Mouse (Mus musculus): ENCODE data around the gene Ghrhr.

The Ghrhr gene

GRCm38 (mm10) chr6:55396176-55396575 is 20.1 kb downstream of the Ghrhr start:
- DNase-seq (ENCODE audit: low spot score in 2 of 2), result no peak

- DNase-seq (ENCODE audit: low spot score in 2 of 2), result no peak
Measured at GRCm38 (mm10) chr6:55396622-55397041, 20.5 kb downstream of the Ghrhr start.

- no peak for DNase-seq (ENCODE audit: low spot score in 2 of 2)
Measured at GRCm38 (mm10) chr6:55398869-55399628, 23.0 kb downstream of the Ghrhr start.

- no peak for DNase-seq (ENCODE audit: low spot score in 2 of 2)
Measured at GRCm38 (mm10) chr6:55399910-55400309, 23.8 kb downstream of the Ghrhr start.

GRCm38 (mm10) chr6:55402041-55402776 is 26.1 kb downstream of the Ghrhr start:
- DNase-seq (ENCODE audit: low spot score in 2 of 2), result no peak

- DNase-seq (ENCODE audit: low spot score in 2 of 2), result no peak
Measured at GRCm38 (mm10) chr6:55403411-55404309, 27.6 kb downstream of the Ghrhr start.

GRCm38 (mm10) chr6:55404421-55404990 is 28.4 kb downstream of the Ghrhr start:
- DNase-seq (ENCODE audit: low spot score in 2 of 2), result no peak

- no peak for DNase-seq (ENCODE audit: low spot score in 2 of 2)
Measured at GRCm38 (mm10) chr6:55407345-55407744, 31.2 kb downstream of the Ghrhr start.

GRCm38 (mm10) chr6:55410119-55410775 is 34.2 kb downstream of the Ghrhr start:
- DNase-seq (ENCODE audit: low spot score in 2 of 2), result no peak

- no peak for DNase-seq (ENCODE audit: low spot score in 2 of 2)
Measured at GRCm38 (mm10) chr6:55410977-55411376, 34.9 kb downstream of the Ghrhr start.

GRCm38 (mm10) chr6:55416202-55416601 is 40.1 kb downstream of the Ghrhr start:
- DNase-seq (ENCODE audit: low spot score in 2 of 2), result no peak

- DNase-seq (ENCODE audit: low spot score in 2 of 2), result no peak
Measured at GRCm38 (mm10) chr6:55418746-55419410, 42.8 kb downstream of the Ghrhr start.

GRCm38 (mm10) chr6:55420411-55420810 is 44.3 kb downstream of the Ghrhr start:
- DNase-seq (ENCODE audit: low spot score in 2 of 2), result no peak

- no peak for DNase-seq (ENCODE audit: low spot score in 2 of 2)
Measured at GRCm38 (mm10) chr6:55420869-55421361, 44.8 kb downstream of the Ghrhr start.

GRCm38 (mm10) chr6:55432121-55432520 is 56.0 kb downstream of the Ghrhr start:
- no peak for DNase-seq (ENCODE audit: low spot score in 2 of 2)

GRCm38 (mm10) chr6:55434360-55434759 is 58.3 kb downstream of the Ghrhr start:
- DNase-seq (ENCODE audit: low spot score in 2 of 2), result no peak

- no peak for DNase-seq (ENCODE audit: low spot score in 2 of 2)
Measured at GRCm38 (mm10) chr6:55435266-55436159, 59.4 kb downstream of the Ghrhr start.

GRCm38 (mm10) chr6:55437919-55438318 is 61.8 kb downstream of the Ghrhr start:
- DNase-seq (ENCODE audit: low spot score in 2 of 2), result no peak

All from spleen, postnatal 14 days (tissue).